Mouse (Mus musculus): ENCODE measurements at regions not wholly inside any gene's neighbourhood (a gene's known extent, or its start where the extent isn't known, plus 50 kb on each side); places are given as distances from the start of the nearest gene placed in this dataset.

- DNase-seq, result no peak
Measured at GRCm38 (mm10) chr14:68783216-68783615, 510.9 kb downstream of the Synb start.

GRCm38 (mm10) chr14:68770411-68770810 lies 523.7 kb downstream of the Synb start:
- no peak for DNase-seq

- no peak for DNase-seq
Measured at GRCm38 (mm10) chr14:68762916-68763315, 531.2 kb downstream of the Synb start.

- no peak for DNase-seq
Measured at GRCm38 (mm10) chr14:68744661-68745060, 549.4 kb downstream of the Synb start.

- DNase-seq, result peak in 1 of 2 experiments; percentile 13
Measured at GRCm38 (mm10) chr14:68738474-68738873, 555.6 kb downstream of the Synb start.

- DNase-seq, result peak; percentile 31 to 52
Measured at GRCm38 (mm10) chr14:68735756-68736155, 558.3 kb downstream of the Synb start.

GRCm38 (mm10) chr14:68721156-68721555 lies 572.9 kb downstream of the Synb start:
- peak in 1 of 2 experiments; percentile 9 for DNase-seq

GRCm38 (mm10) chr14:68719429-68720160 lies 574.5 kb downstream of the Synb start:
- no peak for DNase-seq

- DNase-seq, result peak in 1 of 2 experiments; percentile 5
Measured at GRCm38 (mm10) chr14:68718846-68719245, 575.3 kb downstream of the Synb start.

All from lung, adult 18-20 months (tissue).